Mouse (Mus musculus) hindbrain, embryonic 15.5 days (tissue): ENCODE measurements around the gene Cyb5d1. TPM values are rescaled to one million over a fixed set of nuclear protein-coding genes. Genes with fewer than 3 reads are reported as not detected.
"Not testable (repeated sequence)": the region's sequence is repeated elsewhere in the genome, so short reads cannot be mapped to it uniquely, and the experiment has no call there.

Source experiments
- ATAC-seq: fragments of 200-750 bp; cut with Nextera tagmentation; 2 replicates; pipeline ENCODE4 v1.8.0; 2017; ENCODE audit warnings: low read depth, moderate number of reproducible peaks, moderate TSS enrichment; ENCODE audit not compliant: low FRiP score
- H3K27ac ChIP-seq: fragments of 300-500 bp; sonication (generic); replicated peaks from 2 replicates; pipeline ENCODE4 v1.5.1; 2015; ENCODE audit warnings: mild to moderate bottlenecking, inconsistent platforms
- H3K27me3 ChIP-seq: fragments of 300-500 bp; sonication (generic); 2 replicates; pipeline ENCODE4 v1.6.1; 2015; ENCODE audit warnings: control low read depth, inconsistent platforms
- H3K36me3 ChIP-seq: fragments of 300-500 bp; sonication (generic); 2 replicates; pipeline ENCODE4 v1.6.1; 2015; ENCODE audit warnings: control low read depth, inconsistent platforms
- H3K4me1 ChIP-seq: fragments of 300-500 bp; sonication (generic); replicated peaks from 2 replicates; pipeline ENCODE4 v1.6.1; 2015; ENCODE audit warnings: control low read depth, inconsistent platforms
- H3K4me2 ChIP-seq: fragments of 300-500 bp; sonication (generic); 2 replicates; pipeline ENCODE4 v1.6.1; 2015; ENCODE audit warnings: moderate library complexity, mild to moderate bottlenecking, inconsistent platforms
- H3K4me3 ChIP-seq: fragments of 300-500 bp; sonication (generic); 2 replicates; pipeline ENCODE4 v1.5.1; 2015; ENCODE audit warnings: mild to moderate bottlenecking, inconsistent platforms
- H3K9ac ChIP-seq: fragments of 300-500 bp; sonication (generic); 2 replicates; pipeline ENCODE4 v1.6.1; 2015; ENCODE audit warnings: inconsistent platforms
- H3K9me3 ChIP-seq: fragments of 300-500 bp; sonication (generic); 2 replicates; pipeline ENCODE4 v1.6.1; 2016; ENCODE audit warnings: control low read depth, inconsistent platforms
- WGBS: fragments of 180-500 bp; shearing (Covaris S2); methylation state at CpG from one replicate; pipeline ENCODE4 v1.1.7; 2015; 5-methylcytosine and 5-hydroxymethylcytosine counted together
- polyA plus RNA-seq: library from polyadenylated mRNA; unstranded; fragments of >200 nt; fragmentation: Nextera tagmentation; extraction: Ambion mirVana; gene quantifications from 2 replicates; pipeline ENCODE4 v1.2.1, GENCODE M21; 2015

Cyb5d1 gene
- polyA plus RNA-seq: 30.6 and 33.5 TPM in 2 replicates

DNA sequence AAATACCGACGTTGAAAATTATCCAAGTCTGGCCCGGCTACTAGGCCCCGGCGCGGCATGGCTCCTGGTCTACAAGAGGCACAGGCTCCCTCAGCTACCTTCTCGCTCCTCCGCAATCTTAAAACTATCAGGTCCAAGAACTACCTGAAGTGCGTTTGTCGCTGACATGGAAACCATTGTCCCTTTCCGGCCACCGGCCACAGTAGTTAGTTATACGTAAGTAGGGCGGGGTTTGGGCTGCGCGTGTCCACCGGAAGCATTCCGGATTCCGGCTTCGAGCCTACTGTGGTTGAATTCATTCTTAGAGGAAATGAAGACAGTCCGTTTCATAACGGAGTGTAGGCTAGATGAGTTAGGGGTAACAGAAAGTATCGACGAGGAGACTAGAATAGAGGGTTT is at the start of gene Cyb5d1, which contains the start of gene Naa38:
TSS of gene Cyb5d1 (minus strand) at position 397 of the 399 bp plus-strand sequence.
TSS of gene Naa38 (plus strand) at position 253 of the 399 bp plus-strand sequence.
- peak within 1 kb of the TSS; percentile 99 for H3K27ac ChIP-seq
- peak within 1 kb of the TSS; percentile 81 for H3K9ac ChIP-seq
- H3K36me3 ChIP-seq: peaks cover 10% of the 10 kb centered on the region
- peak; percentile 84 for ATAC-seq
- H3K4me2 ChIP-seq: peak within 1 kb of the TSS; percentile 69
- 0% methylated on average over 24 of the region's 24 CpGs for WGBS
- peaks cover 28% of the 10 kb centered on the region for H3K4me1 ChIP-seq
- not testable (repeated sequence) for H3K27me3 ChIP-seq, H3K9me3 ChIP-seq
- H3K4me3 ChIP-seq: peak within 1 kb of the TSS; percentile 67

DNA sequence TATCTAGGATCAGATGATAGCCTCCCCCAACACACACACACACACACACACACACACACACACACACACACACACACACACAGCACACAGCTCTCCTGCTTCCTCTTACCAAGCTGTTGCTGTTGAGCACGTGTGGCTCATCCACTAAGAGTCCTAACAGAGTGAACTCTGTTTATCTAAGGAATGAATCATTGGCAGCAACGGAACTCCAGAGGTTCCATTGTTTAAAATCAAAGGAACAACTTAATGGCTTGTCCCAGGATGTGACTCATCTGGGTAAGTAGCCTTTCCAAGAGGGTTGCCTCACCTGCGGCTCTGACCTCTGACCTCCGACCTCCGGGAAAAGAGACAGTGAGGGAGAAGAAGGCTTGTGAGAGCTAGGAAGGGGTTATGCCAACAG is 47.9 kb upstream of the Cyb5d1 start:
- Histone ChIP-seq H3K4me1 (peaks cover 7% of the 10 kb centered on the region; the same call in 1 of the 2 replicates), H3K9ac (no peak overlapping the region), H3K36me3 (no peaks in the 10 kb centered on the region), H3K4me2 (no peak overlapping the region), H3K4me3 (no peak overlapping the region), H3K9me3 (no peaks in the 10 kb centered on the region), H3K27ac (no peak overlapping the region), H3K27me3 (no peaks in the 10 kb centered on the region)
- no peak for ATAC-seq
- 50% methylated on average over 5 of the region's 5 CpGs for WGBS

DNA sequence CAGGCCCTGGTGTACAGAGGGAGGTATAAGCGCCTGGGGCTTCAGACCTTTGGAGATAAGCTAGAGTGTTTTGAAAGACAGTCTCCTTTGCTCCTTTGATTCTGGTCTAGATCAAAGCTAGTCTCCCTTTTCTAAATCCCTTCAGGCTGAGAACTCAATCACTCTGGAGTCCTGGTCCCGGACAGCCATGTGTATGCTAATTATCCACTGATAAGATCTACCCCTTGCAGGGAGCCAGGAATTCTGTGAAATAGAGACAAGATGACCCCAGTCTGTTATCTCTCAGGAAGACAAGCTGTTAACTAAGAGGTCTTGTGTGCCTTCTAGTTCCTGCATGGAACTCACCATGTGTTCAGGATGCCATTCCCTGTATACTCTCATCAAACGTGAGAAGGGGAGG is 41.9 kb upstream of the Cyb5d1 start:
- Histone ChIP-seq H3K27me3 (no peaks in the 10 kb centered on the region), H3K27ac (no peak overlapping the region), H3K9ac (no peak overlapping the region), H3K4me1 (peaks cover 4% of the 10 kb centered on the region), H3K36me3 (no peaks in the 10 kb centered on the region), H3K4me2 (no peak overlapping the region), H3K9me3 (no peaks in the 10 kb centered on the region), H3K4me3 (no peak overlapping the region)
- WGBS: 53% methylated on average over 3 of the region's 3 CpGs
- ATAC-seq: no peak

DNA sequence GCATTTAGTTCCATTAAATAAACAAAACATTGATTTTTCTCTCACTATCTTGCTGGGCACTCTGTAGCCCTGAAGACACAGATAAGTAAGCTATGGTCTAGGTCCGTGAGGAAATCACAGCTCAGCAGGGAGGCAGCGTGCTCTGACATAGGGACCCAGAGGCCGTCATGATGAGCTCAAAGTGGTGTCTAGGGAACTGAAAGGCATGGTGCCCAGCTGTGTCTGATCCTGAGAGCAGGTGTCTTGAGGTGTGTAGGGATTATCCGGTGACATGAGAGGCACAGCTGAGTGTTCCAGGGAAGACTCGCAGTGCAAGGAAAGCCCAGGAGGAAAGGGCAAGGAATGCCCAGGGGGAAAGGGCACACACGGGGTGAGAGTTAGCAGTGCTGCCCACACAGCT is 37.8 kb upstream of the Cyb5d1 start:
- Histone ChIP-seq H3K9me3 (no peaks in the 10 kb centered on the region), H3K36me3 (no peaks in the 10 kb centered on the region), H3K4me1 (peaks cover 6% of the 10 kb centered on the region), H3K27ac (no peak overlapping the region), H3K9ac (no peak overlapping the region), H3K4me3 (no peak overlapping the region), H3K27me3 (no peaks in the 10 kb centered on the region), H3K4me2 (no peak overlapping the region)
- ATAC-seq: no peak
- WGBS: 60% methylated on average over 6 of the region's 6 CpGs

DNA sequence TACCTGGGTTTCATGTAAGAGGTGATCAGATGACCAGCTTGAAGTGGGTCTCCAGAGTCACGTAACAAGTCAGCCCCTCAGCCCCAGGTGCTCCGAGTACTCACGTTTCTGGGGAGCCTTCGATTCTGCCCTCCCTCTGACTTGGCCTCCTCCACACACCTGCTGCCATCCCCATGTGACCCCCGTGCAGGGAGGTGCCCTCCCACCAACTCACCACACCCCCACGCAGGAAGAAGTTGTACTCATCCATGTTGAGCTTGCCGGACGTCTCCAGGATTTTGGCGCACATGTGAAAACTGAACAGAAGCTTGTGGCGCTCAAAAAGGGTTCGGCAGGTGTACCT is 37.2 kb upstream of the Cyb5d1 start:
- ATAC-seq: 0 out of 2 replicates have a peak, but pooled peaks have one; percentile 13
- no peak overlapping the region for H3K4me3 ChIP-seq
- no peak overlapping the region for H3K9ac ChIP-seq
- WGBS: 80% methylated on average over 11 of the region's 11 CpGs
- peaks cover 6% of the 10 kb centered on the region for H3K4me1 ChIP-seq
- no peaks in the 10 kb centered on the region for H3K36me3 ChIP-seq
- H3K27me3 ChIP-seq: no peaks in the 10 kb centered on the region
- H3K9me3 ChIP-seq: no peaks in the 10 kb centered on the region
- no peak overlapping the region for H3K27ac ChIP-seq
- H3K4me2 ChIP-seq: no peak overlapping the region

DNA sequence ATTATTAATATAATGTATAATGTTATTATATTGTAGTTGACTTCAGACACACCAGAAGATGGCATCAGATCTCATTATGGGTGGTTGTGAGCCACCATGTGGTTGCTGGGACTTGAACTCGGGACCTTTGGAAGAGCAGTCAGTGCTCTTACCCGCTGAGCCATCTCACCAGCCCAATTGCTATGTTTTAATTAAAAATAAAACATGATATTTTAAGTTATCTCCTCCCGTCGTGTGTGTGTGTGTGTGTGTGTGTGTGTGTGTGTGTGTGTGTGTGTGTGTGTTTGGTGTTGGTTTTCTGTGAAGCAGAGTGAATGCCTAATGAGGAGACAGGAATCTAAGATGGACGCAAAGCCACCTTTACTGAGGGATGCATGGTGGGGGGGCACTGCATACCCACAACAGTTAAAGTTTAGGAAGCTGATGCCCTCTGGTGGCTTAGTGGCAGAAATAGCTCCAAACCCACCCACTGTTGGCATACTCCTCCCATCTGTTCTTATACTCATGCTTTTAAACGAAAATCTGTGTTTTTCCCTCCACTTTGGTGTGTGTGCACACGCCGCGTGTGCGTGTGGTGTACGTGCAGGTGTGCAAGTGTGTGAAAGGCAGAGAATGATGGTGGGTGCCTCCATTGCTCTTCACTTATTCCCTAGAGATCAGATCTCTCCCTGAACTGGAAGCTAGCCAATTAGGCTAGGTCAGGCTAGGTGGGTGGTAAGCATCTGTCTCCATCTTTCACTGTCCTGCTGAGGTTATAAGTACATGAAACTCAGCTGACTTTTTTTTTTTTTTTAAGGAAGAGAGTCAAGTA is 36.6 kb upstream of the Cyb5d1 start:
- Histone ChIP-seq H3K9ac (no peak overlapping the region), H3K27ac (no peak overlapping the region), H3K4me1 (peaks cover 6% of the 10 kb centered on the region), H3K4me2 (peak overlapping the region; percentile 23; the same call in 1 of the 2 replicates), H3K4me3 (no peak overlapping the region), H3K36me3 (no peaks in the 10 kb centered on the region), H3K27me3 (no peaks in the 10 kb centered on the region), H3K9me3 (no peaks in the 10 kb centered on the region)
- peak; percentile 88 for ATAC-seq
- 35% methylated on average over 11 of the region's 11 CpGs for WGBS

DNA sequence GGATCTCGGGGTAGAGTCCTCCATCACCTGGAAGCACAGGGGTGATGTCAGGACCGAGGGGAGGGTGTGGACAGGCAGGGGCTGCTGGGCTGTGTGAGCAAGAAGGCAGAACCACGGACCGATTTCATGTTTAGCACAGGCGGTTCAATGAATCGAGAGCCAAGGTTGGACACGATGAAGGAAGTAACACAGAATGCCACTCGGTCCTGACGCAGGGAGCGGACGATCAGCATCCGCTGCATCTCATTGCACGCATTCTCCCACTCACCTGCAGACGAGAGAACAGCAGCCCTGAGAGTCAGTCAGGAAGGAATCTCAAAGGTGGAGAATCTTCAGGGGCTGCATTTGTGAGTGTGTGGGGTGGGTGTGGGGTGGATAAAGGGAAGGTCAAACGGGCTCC is 35.2 kb upstream of the Cyb5d1 start:
- Histone ChIP-seq H3K27ac (no peak overlapping the region), H3K9me3 (no peaks in the 10 kb centered on the region), H3K9ac (no peak overlapping the region), H3K27me3 (peaks cover 2% of the 10 kb centered on the region; the same call in 1 of the 2 replicates), H3K4me2 (no peak overlapping the region), H3K4me1 (peaks cover 6% of the 10 kb centered on the region), H3K36me3 (no peaks in the 10 kb centered on the region), H3K4me3 (no peak overlapping the region)
- WGBS: 90% methylated on average over 15 of the region's 15 CpGs
- no peak for ATAC-seq

DNA sequence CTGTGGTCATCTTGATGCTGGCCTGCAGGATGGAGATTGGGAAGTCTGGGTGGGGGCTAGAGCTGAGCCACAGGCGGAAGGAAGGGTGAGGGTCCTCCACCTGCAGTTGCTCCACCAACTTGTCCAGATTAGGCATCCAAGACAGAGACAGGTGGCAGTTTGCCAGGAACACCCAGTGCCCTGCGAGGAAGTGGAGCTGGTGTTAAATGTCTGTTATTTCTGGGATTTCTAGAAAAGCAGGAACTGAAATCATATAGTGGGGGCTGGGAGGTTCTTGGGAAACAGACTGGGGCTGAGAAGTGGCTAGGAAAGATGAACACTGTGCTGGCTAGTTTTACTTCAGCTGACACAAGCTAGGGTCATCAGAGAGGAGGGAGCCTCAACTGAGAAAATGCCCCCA is 33.9 kb upstream of the Cyb5d1 start:
- Histone ChIP-seq H3K27ac (no peak overlapping the region), H3K9ac (no peak overlapping the region), H3K36me3 (no peaks in the 10 kb centered on the region), H3K4me3 (no peak overlapping the region), H3K27me3 (peaks cover 2% of the 10 kb centered on the region; the same call in 1 of the 2 replicates), H3K4me2 (no peak overlapping the region), H3K9me3 (no peaks in the 10 kb centered on the region), H3K4me1 (peaks cover 6% of the 10 kb centered on the region)
- ATAC-seq: no peak
- WGBS: 47% methylated on average over 2 of the region's 2 CpGs

DNA sequence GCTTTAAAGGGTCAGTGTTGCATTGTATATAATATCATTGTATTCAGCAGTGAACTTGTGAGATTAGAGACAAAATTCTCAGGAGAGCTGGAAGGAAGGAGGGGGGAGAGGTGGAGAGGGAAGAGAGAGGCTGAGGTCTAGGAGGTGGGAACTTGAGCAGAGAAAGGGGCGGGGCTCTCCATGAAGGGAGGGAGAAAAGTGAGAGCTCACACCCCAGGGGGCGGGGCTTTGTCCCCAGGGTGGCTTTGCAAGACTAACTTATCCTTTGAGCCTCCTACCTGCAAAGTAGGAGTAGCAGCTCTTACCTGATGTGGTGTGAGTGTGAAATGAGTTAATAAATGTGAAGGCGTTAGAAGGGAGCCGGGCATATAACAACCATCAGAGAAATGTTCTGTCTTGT is 33.3 kb upstream of the Cyb5d1 start:
- no peak for ATAC-seq
- Histone ChIP-seq H3K4me1 (peaks cover 6% of the 10 kb centered on the region), H3K27ac (no peak overlapping the region), H3K4me3 (no peak overlapping the region), H3K27me3 (peaks cover 2% of the 10 kb centered on the region; the same call in 1 of the 2 replicates), H3K4me2 (no peak overlapping the region), H3K9me3 (no peaks in the 10 kb centered on the region), H3K9ac (no peak overlapping the region), H3K36me3 (no peaks in the 10 kb centered on the region)
- 39% methylated on average over 4 of the region's 4 CpGs for WGBS

DNA sequence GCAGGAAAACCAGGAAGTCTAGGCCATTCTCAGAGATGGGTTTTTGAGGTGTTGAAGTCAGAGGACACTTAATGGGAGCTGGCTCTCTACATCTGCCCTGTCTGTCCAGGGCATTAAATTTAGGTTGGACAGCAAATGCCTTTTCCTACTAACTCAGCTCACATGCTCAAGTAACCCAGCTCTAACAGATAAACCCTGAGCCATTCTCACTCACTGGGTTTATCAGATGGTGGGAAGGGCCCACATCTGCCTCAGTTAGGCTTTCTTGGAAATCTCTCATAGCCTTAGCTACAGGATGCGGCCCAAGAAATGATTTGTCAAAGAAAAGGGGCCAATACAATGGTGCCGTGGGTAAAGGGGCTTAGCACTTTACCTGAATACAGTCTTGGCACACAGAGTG is 30.8 kb upstream of the Cyb5d1 start:
- Histone ChIP-seq H3K9me3 (no peaks in the 10 kb centered on the region), H3K4me3 (no peak overlapping the region), H3K27ac (no peak overlapping the region), H3K4me2 (no peak overlapping the region), H3K4me1 (peaks cover 4% of the 10 kb centered on the region; the same call in 1 of the 2 replicates), H3K27me3 (peaks cover 21% of the 10 kb centered on the region), H3K9ac (no peak overlapping the region), H3K36me3 (no peaks in the 10 kb centered on the region)
- ATAC-seq: no peak
- whole genome bisulfite sequencing: 86% methylated on average over 2 of the region's 2 CpGs

DNA sequence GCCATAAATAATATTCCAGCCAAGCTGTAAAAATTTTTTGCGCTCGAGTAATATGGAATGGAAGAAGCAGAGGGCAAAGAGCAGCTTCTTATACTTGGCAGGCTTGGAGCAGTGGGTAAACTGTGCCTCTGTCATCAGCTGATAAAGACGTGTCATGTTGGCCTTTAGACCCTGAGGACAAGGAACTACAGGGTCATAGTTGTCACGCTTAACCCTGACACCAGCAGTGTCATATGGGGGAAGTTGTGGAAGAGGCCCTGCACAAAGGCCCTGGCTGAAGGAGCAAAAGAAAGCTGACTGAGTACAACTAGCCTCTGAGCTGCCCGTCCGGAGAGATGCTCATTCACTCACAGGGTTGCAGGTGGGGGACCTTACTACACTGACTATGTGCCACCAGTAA is 28.5 kb upstream of the Cyb5d1 start:
- ATAC-seq: no peak
- peaks cover 27% of the 10 kb centered on the region for H3K4me1 ChIP-seq
- no peaks in the 10 kb centered on the region for H3K9me3 ChIP-seq
- H3K4me3 ChIP-seq: no peak overlapping the region
- no peak overlapping the region for H3K27ac ChIP-seq
- no peak overlapping the region for H3K9ac ChIP-seq
- H3K27me3 ChIP-seq: peaks cover 30% of the 10 kb centered on the region
- no peak overlapping the region for H3K4me2 ChIP-seq
- 76% methylated on average over 6 of the region's 6 CpGs for WGBS
- no peaks in the 10 kb centered on the region for H3K36me3 ChIP-seq

DNA sequence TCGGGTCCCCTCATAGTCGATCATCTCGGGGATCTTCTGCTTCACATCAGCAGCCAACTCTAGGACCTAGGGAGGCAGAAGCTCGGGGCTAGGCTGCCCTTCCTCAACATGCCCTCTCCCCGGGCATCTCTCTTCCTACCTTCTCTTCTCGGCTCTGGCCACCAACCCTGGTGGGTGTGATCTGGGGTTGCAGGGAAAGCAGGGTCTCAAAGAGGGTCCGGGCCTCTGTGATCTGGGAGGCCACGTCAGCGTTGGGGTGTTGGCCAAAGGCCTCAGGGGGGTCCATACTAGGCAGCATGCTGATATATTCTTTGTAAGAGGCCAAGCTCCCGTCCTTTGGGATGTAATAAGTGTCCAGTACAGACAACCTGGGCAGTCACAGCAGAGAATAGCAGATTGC is 27.4 kb upstream of the Cyb5d1 start:
- Histone ChIP-seq H3K27me3 (peaks cover 30% of the 10 kb centered on the region), H3K27ac (no peak overlapping the region), H3K4me1 (peaks cover 30% of the 10 kb centered on the region), H3K36me3 (no peaks in the 10 kb centered on the region), H3K9ac (no peak overlapping the region), H3K9me3 (no peaks in the 10 kb centered on the region), H3K4me2 (no peak overlapping the region), H3K4me3 (no peak overlapping the region)
- ATAC-seq: no peak
- WGBS: 90% methylated on average over 10 of the region's 10 CpGs
